Mouse (Mus musculus) stomach, postnatal 0 days (tissue): ENCODE measurements at regions not wholly inside any gene's neighbourhood (a gene's known extent, or its start where the extent isn't known, plus 50 kb on each side); places are given as distances from the start of the nearest gene placed in this dataset.

ENCODE experiments used
- CTCF ChIP-seq: IDR thresholded peaks from 2 replicates; pipeline ENCODE4 v1.5.1; 2016; ENCODE audit warnings: antibody characterized with exemption, low read depth, mild to moderate bottlenecking, moderate library complexity
- EP300 ChIP-seq: optimal IDR thresholded peaks from 2 replicates; pipeline ENCODE3; 2016; ENCODE audit warnings: antibody characterized with exemption

GRCm38 (mm10) chr7:134585478-134585877, 85.0 kb upstream of the Dock1 start:
- TF ChIP-seq EP300 = no peak
- TF ChIP-seq CTCF = no peak
